Mouse (Mus musculus): Measurements from ENCODE around the gene Ryk. TPM values are rescaled to one million over a fixed set of nuclear protein-coding genes. Genes with fewer than 3 reads are reported as not detected.

The Ryk gene
- total RNA-seq, 4 experiments from 2014 or later: 35.0 to 41.6 (median 36.9) TPM

GRCm38 (mm10) chr9:102948706-102949105 is 114.0 kb downstream of the Ryk start:
- no peak for DNase-seq (ENCODE audit: low spot score)

GRCm38 (mm10) chr9:102951091-102951994 is 116.6 kb downstream of the Ryk start:
- DNase-seq (ENCODE audit: low spot score): no peak

DNA sequence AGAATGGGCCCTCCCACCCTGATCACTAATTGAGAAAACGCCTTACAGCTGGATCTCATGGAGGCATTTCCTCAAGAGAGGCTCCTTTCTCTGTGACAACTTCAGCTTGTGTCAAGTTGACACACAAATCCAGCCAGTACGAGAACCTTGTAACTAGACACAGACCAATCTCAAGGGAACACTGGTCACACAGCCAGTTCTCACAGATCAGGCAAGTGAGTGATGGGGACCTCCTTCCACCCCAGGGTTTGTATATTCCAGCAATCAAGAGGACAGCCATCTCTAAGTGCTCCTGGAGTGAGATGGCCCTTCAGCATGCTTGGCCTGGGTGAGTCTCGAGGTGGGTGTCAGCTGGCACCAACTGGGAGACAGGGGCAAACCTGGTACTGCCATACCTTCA is 121.1 kb downstream of the Ryk start:
- DNase-seq (ENCODE audit: low spot score): no peak

Other genes starting within 250 kb of the Ryk start
- 100 to 1,000 TPM; 342 to 434 (median 380) TPM for gene Anapc13, start 208.6 kb upstream of the Ryk start, total RNA-seq (2022)
- gene Cep63, start 208.4 kb upstream of the Ryk start, total RNA-seq (2022): 10 to 100 TPM; 50.0 to 63.2 (median 54.9) TPM
- 10 to 100 TPM; 56.7 to 80.1 (median 58.6) TPM for gene Amotl2, start 118.2 kb upstream of the Ryk start, total RNA-seq (2022)
- 1 to 10 TPM; 3.4 to 5.0 (median 3.9) TPM for gene Slco2a1, start 153.8 kb downstream of the Ryk start, total RNA-seq (2022)